Mouse (Mus musculus): ENCODE measurements at regions not wholly inside any gene's neighbourhood (a gene's known extent, or its start where the extent isn't known, plus 50 kb on each side); places are given as distances from the start of the nearest gene placed in this dataset.

GRCm38 (mm10) chr13:14898495-14898894 is 268.5 kb downstream of the AW209491 start:
- H3K36me3 ChIP-seq (ENCODE audit: control insufficient read depth, insufficient read depth, low read length), result no peaks in the 10 kb centered on the region
- ATAC-seq (ENCODE audit: low FRiP score, low TSS enrichment) (no peak), DNase-seq (no peak)
- no peaks in the 10 kb centered on the region for H3K4me1 ChIP-seq (ENCODE audit: control insufficient read depth, insufficient read depth, low read length)
- H3K27ac ChIP-seq (replicated peaks; ENCODE audit: low read depth, low read length), result no peak overlapping the region
- no peak overlapping the region for H3K4me3 ChIP-seq (replicated peaks; ENCODE audit: low read depth, low read length)
- no peak overlapping the region for H3K4me2 ChIP-seq (ENCODE audit: low read length)
- no peak overlapping the region for H3K9ac ChIP-seq (replicated peaks; ENCODE audit: low read length)
- H3K27me3 ChIP-seq (ENCODE audit: control insufficient read depth, insufficient read depth, low read length), result no peaks in the 10 kb centered on the region
- no peaks in the 10 kb centered on the region for H3K9me3 ChIP-seq (ENCODE audit: control insufficient read depth, low read length)
- 82% methylated on average over 1 of the region's 1 CpGs for WGBS

GRCm38 (mm10) chr13:14930137-14930785 is 300.3 kb downstream of the AW209491 start:
- Histone ChIP-seq H3K4me2 (ENCODE audit: low read length) (no peak overlapping the region), H3K4me1 (ENCODE audit: control insufficient read depth, insufficient read depth, low read length) (no peaks in the 10 kb centered on the region), H3K36me3 (ENCODE audit: control insufficient read depth, insufficient read depth, low read length) (no peaks in the 10 kb centered on the region), H3K4me3 (replicated peaks; ENCODE audit: low read depth, low read length) (no peak overlapping the region), H3K27ac (replicated peaks; ENCODE audit: low read depth, low read length) (no peak overlapping the region), H3K27me3 (ENCODE audit: control insufficient read depth, insufficient read depth, low read length) (no peaks in the 10 kb centered on the region), H3K9me3 (ENCODE audit: control insufficient read depth, low read length) (no peaks in the 10 kb centered on the region), H3K9ac (replicated peaks; ENCODE audit: low read length) (no peak overlapping the region)
- ATAC-seq (ENCODE audit: low FRiP score, low TSS enrichment) (no peak), DNase-seq (no peak)
- WGBS, result 93% methylated on average over 3 of the region's 3 CpGs

- no peaks in the 10 kb centered on the region for H3K36me3 ChIP-seq (ENCODE audit: control insufficient read depth, insufficient read depth, low read length)
- H3K4me1 ChIP-seq (ENCODE audit: control insufficient read depth, insufficient read depth, low read length), result no peaks in the 10 kb centered on the region
- DNase-seq, result no peak
- ATAC-seq (ENCODE audit: low FRiP score, low TSS enrichment), result no peak
- WGBS, result 67% methylated on average over 1 of the region's 1 CpGs
- no peak overlapping the region for H3K4me2 ChIP-seq (ENCODE audit: low read length)
- H3K27ac ChIP-seq (replicated peaks; ENCODE audit: low read depth, low read length), result no peak overlapping the region
- no peak overlapping the region for H3K4me3 ChIP-seq (replicated peaks; ENCODE audit: low read depth, low read length)
- no peak overlapping the region for H3K9ac ChIP-seq (replicated peaks; ENCODE audit: low read length)
- no peaks in the 10 kb centered on the region for H3K27me3 ChIP-seq (ENCODE audit: control insufficient read depth, insufficient read depth, low read length)
- no peaks in the 10 kb centered on the region for H3K9me3 ChIP-seq (ENCODE audit: control insufficient read depth, low read length)
Measured at GRCm38 (mm10) chr13:14966187-14966726, 336.3 kb downstream of the AW209491 start.

GRCm38 (mm10) chr13:15002700-15003099 is 372.7 kb downstream of the AW209491 start:
- H3K4me2 ChIP-seq (ENCODE audit: low read length), result no peak overlapping the region
- no peaks in the 10 kb centered on the region for H3K9me3 ChIP-seq (ENCODE audit: control insufficient read depth, low read length)
- H3K9ac ChIP-seq (replicated peaks; ENCODE audit: low read length), result no peak overlapping the region
- no peak overlapping the region for H3K27ac ChIP-seq (replicated peaks; ENCODE audit: low read depth, low read length)
- no peaks in the 10 kb centered on the region for H3K27me3 ChIP-seq (ENCODE audit: control insufficient read depth, insufficient read depth, low read length)
- no peak for ATAC-seq (ENCODE audit: low FRiP score, low TSS enrichment)
- no peak overlapping the region for H3K4me3 ChIP-seq (replicated peaks; ENCODE audit: low read depth, low read length)
- H3K4me1 ChIP-seq (ENCODE audit: control insufficient read depth, insufficient read depth, low read length), result no peaks in the 10 kb centered on the region
- no peaks in the 10 kb centered on the region for H3K36me3 ChIP-seq (ENCODE audit: control insufficient read depth, insufficient read depth, low read length)
- DNase-seq, result no peak
- WGBS, result 94% methylated on average over 3 of the region's 3 CpGs

GRCm38 (mm10) chr13:15011638-15012037 is 381.7 kb downstream of the AW209491 start:
- no peak for ATAC-seq (ENCODE audit: low FRiP score, low TSS enrichment)
- Histone ChIP-seq H3K4me3 (replicated peaks; ENCODE audit: low read depth, low read length) (no peak overlapping the region), H3K4me1 (ENCODE audit: control insufficient read depth, insufficient read depth, low read length) (no peaks in the 10 kb centered on the region), H3K9me3 (ENCODE audit: control insufficient read depth, low read length) (no peaks in the 10 kb centered on the region), H3K27me3 (ENCODE audit: control insufficient read depth, insufficient read depth, low read length) (no peaks in the 10 kb centered on the region), H3K9ac (replicated peaks; ENCODE audit: low read length) (no peak overlapping the region), H3K4me2 (ENCODE audit: low read length) (no peak overlapping the region), H3K27ac (replicated peaks; ENCODE audit: low read depth, low read length) (no peak overlapping the region), H3K36me3 (ENCODE audit: control insufficient read depth, insufficient read depth, low read length) (no peaks in the 10 kb centered on the region)
- DNase-seq, result peak; percentile 16

- ATAC-seq (ENCODE audit: low FRiP score, low TSS enrichment), result no peak
- WGBS, result 65% methylated on average over 16 of the region's 16 CpGs
- no peaks in the 10 kb centered on the region for H3K36me3 ChIP-seq (ENCODE audit: control insufficient read depth, insufficient read depth, low read length)
- H3K27me3 ChIP-seq (ENCODE audit: control insufficient read depth, insufficient read depth, low read length), result no peaks in the 10 kb centered on the region
- no peak overlapping the region for H3K4me2 ChIP-seq (ENCODE audit: low read length)
- H3K9ac ChIP-seq (replicated peaks; ENCODE audit: low read length), result no peak overlapping the region
- no peak overlapping the region for H3K27ac ChIP-seq (replicated peaks; ENCODE audit: low read depth, low read length)
- H3K9me3 ChIP-seq (ENCODE audit: control insufficient read depth, low read length), result no peaks in the 10 kb centered on the region
- H3K4me1 ChIP-seq (ENCODE audit: control insufficient read depth, insufficient read depth, low read length), result no peaks in the 10 kb centered on the region
- peak; percentile 13 for DNase-seq
- H3K4me3 ChIP-seq (replicated peaks; ENCODE audit: low read depth, low read length), result no peak overlapping the region
Measured at GRCm38 (mm10) chr13:15018811-15019745, 389.1 kb downstream of the AW209491 start.

- DNase-seq (no peak), ATAC-seq (ENCODE audit: low FRiP score, low TSS enrichment) (no peak)
- no peaks in the 10 kb centered on the region for H3K27me3 ChIP-seq (ENCODE audit: control insufficient read depth, insufficient read depth, low read length)
- no peaks in the 10 kb centered on the region for H3K9me3 ChIP-seq (ENCODE audit: control insufficient read depth, low read length)
- no peak overlapping the region for H3K27ac ChIP-seq (replicated peaks; ENCODE audit: low read depth, low read length)
- no peaks in the 10 kb centered on the region for H3K36me3 ChIP-seq (ENCODE audit: control insufficient read depth, insufficient read depth, low read length)
- H3K4me1 ChIP-seq (ENCODE audit: control insufficient read depth, insufficient read depth, low read length), result no peaks in the 10 kb centered on the region
- 98% methylated on average over 2 of the region's 2 CpGs for WGBS
- no peak overlapping the region for H3K4me3 ChIP-seq (replicated peaks; ENCODE audit: low read depth, low read length)
- H3K4me2 ChIP-seq (ENCODE audit: low read length), result no peak overlapping the region
- H3K9ac ChIP-seq (replicated peaks; ENCODE audit: low read length), result no peak overlapping the region
Measured at GRCm38 (mm10) chr13:15026601-15027000, 396.6 kb downstream of the AW209491 start.

- H3K4me3 ChIP-seq (replicated peaks; ENCODE audit: low read depth, low read length), result no peak overlapping the region
- no peak overlapping the region for H3K4me2 ChIP-seq (ENCODE audit: low read length)
- H3K27me3 ChIP-seq (ENCODE audit: control insufficient read depth, insufficient read depth, low read length), result no peaks in the 10 kb centered on the region
- WGBS, result 53% methylated on average over 4 of the region's 4 CpGs
- DNase-seq, result peak; percentile 35
- peak; percentile 40; the same call in 1 of the 2 replicates for ATAC-seq (ENCODE audit: low FRiP score, low TSS enrichment)
- peaks cover 3% of the 10 kb centered on the region; the same call in 1 of the 2 replicates for H3K4me1 ChIP-seq (ENCODE audit: control insufficient read depth, insufficient read depth, low read length)
- H3K9ac ChIP-seq (replicated peaks; ENCODE audit: low read length), result no peak overlapping the region
- 0 out of 2 replicates have a peak overlapping the region, but pooled peaks have one; percentile 20 for H3K27ac ChIP-seq (replicated peaks; ENCODE audit: low read depth, low read length)
- H3K36me3 ChIP-seq (ENCODE audit: control insufficient read depth, insufficient read depth, low read length), result no peaks in the 10 kb centered on the region
- no peaks in the 10 kb centered on the region for H3K9me3 ChIP-seq (ENCODE audit: control insufficient read depth, low read length)
Measured at GRCm38 (mm10) chr13:15052667-15053375, 410.2 kb upstream of the Gli3 start.

Data from midbrain, embryonic 14.5 days (tissue).